Mouse (Mus musculus) E14TG2a.4 (cell line): ENCODE data around the gene Bcl2l15.
A peak's percentile ranks its signal among the peaks of the same experiment; 100 is the strongest.
"Not testable (repeated sequence)": the region's sequence is repeated elsewhere in the genome, so short reads cannot be mapped to it uniquely, and the experiment has no call there.

ENCODE experiments used
- H3K27me3 ChIP-seq: 2 replicates; pipeline ENCODE4 v1.6.1; 2014; ENCODE audit warnings: low read length, control low read depth; ENCODE audit not compliant: insufficient read depth
- H3K36me3 ChIP-seq: 2 replicates; pipeline ENCODE4 v1.6.1; 2014; ENCODE audit warnings: low read length, control low read depth; ENCODE audit not compliant: insufficient read depth
- H3K4me1 ChIP-seq: replicated peaks from 2 replicates; pipeline ENCODE4 v1.6.1; 2014; ENCODE audit warnings: low read depth, low read length, control low read depth
- H3K4me3 ChIP-seq: replicated peaks from 2 replicates; pipeline ENCODE4 v1.5.1; 2014; ENCODE audit warnings: mild to moderate bottlenecking, low read length
- H3K9me3 ChIP-seq: 2 replicates; pipeline ENCODE4 v1.6.1; 2014; ENCODE audit warnings: low read length, control low read depth
- CTCF ChIP-seq: conservative IDR thresholded peaks from 2 replicates; pipeline ENCODE4 v1.5.1; 2014; ENCODE audit warnings: low read length
- NANOG ChIP-seq: IDR thresholded peaks from 2 replicates; pipeline ENCODE4 v1.6.1; 2014; ENCODE audit warnings: borderline replicate concordance, low read length, mixed read lengths
- POU5F1 ChIP-seq: IDR thresholded peaks from 2 replicates; pipeline ENCODE4 v1.6.1; 2014; ENCODE audit warnings: low read length, borderline replicate concordance

The Bcl2l15 gene

GRCm38 (mm10) chr3:103832426-103832825 is at the start of gene Bcl2l15:
TSS of gene Bcl2l15 (plus strand) at chr3:103832601.
- peaks cover 2% of the 10 kb centered on the region; the same call in 1 of the 2 replicates for H3K4me1 ChIP-seq
- TF ChIP-seq CTCF = no peak
- no peak for TF ChIP-seq POU5F1
- TF ChIP-seq NANOG = no peak
- H3K4me3 ChIP-seq = no peak within 1 kb of the TSS
- no peaks in the 10 kb centered on the region for H3K27me3 ChIP-seq
- no peaks in the 10 kb centered on the region for H3K9me3 ChIP-seq
- H3K36me3 ChIP-seq = no peaks in the 10 kb centered on the region

- TF ChIP-seq CTCF (no peak), POU5F1 (no peak), NANOG (no peak)
- H3K4me3 ChIP-seq = no peak overlapping the region
- peaks cover 6% of the 10 kb centered on the region for H3K36me3 ChIP-seq
- no peaks in the 10 kb centered on the region for H3K9me3 ChIP-seq
- H3K4me1 ChIP-seq = peaks cover 77% of the 10 kb centered on the region
- H3K27me3 ChIP-seq = no peaks in the 10 kb centered on the region
Observed at GRCm38 (mm10) chr3:103782844-103783609, 49.4 kb upstream of the Bcl2l15 start.

- no peaks in the 10 kb centered on the region for H3K36me3 ChIP-seq
- peaks cover 74% of the 10 kb centered on the region for H3K4me1 ChIP-seq
- TF ChIP-seq CTCF = no peak
- no peak for TF ChIP-seq NANOG
- peak; percentile 16; the same call in 1 of the 2 replicates for TF ChIP-seq POU5F1
- no peak overlapping the region for H3K4me3 ChIP-seq
- H3K27me3 ChIP-seq = no peaks in the 10 kb centered on the region
- H3K9me3 ChIP-seq = no peaks in the 10 kb centered on the region
Observed at GRCm38 (mm10) chr3:103787225-103787624, 45.2 kb upstream of the Bcl2l15 start.

GRCm38 (mm10) chr3:103789096-103789495 is 43.3 kb upstream of the Bcl2l15 start:
- Histone ChIP-seq H3K4me3 (peak overlapping the region; percentile 92; the same call in 1 of the 2 replicates), H3K4me1 (peaks cover 60% of the 10 kb centered on the region), H3K36me3 (no peaks in the 10 kb centered on the region), H3K27me3 (no peaks in the 10 kb centered on the region), H3K9me3 (no peaks in the 10 kb centered on the region)
- TF ChIP-seq POU5F1 (no peak), CTCF (no peak), NANOG (no peak)

- peak overlapping the region; percentile 92 for H3K4me3 ChIP-seq
- 0 out of 2 replicates have a peak, but pooled peaks cover 2% of the 10 kb centered on the region for H3K27me3 ChIP-seq
- no peaks in the 10 kb centered on the region for H3K36me3 ChIP-seq
- peaks cover 53% of the 10 kb centered on the region for H3K4me1 ChIP-seq
- no peaks in the 10 kb centered on the region for H3K9me3 ChIP-seq
- TF ChIP-seq NANOG (no peak), CTCF (no peak), POU5F1 (no peak)
Observed at GRCm38 (mm10) chr3:103789891-103790345, 42.5 kb upstream of the Bcl2l15 start.

GRCm38 (mm10) chr3:103790346-103791145 is 41.9 kb upstream of the Bcl2l15 start:
- no peak for TF ChIP-seq NANOG
- TF ChIP-seq CTCF = no peak
- TF ChIP-seq POU5F1 = no peak
- H3K4me1 ChIP-seq = peaks cover 49% of the 10 kb centered on the region
- no peaks in the 10 kb centered on the region for H3K9me3 ChIP-seq
- H3K36me3 ChIP-seq = no peaks in the 10 kb centered on the region
- peak overlapping the region; percentile 92 for H3K4me3 ChIP-seq
- peaks cover 6% of the 10 kb centered on the region for H3K27me3 ChIP-seq

GRCm38 (mm10) chr3:103791230-103792110 is 40.9 kb upstream of the Bcl2l15 start, which contains the start of gene Hipk1:
TSS of gene Hipk1 (minus strand) at chr3:103791563.
- Histone ChIP-seq H3K4me1 (peaks cover 48% of the 10 kb centered on the region), H3K27me3 (peaks cover 13% of the 10 kb centered on the region), H3K9me3 (no peaks in the 10 kb centered on the region), H3K36me3 (no peaks in the 10 kb centered on the region), H3K4me3 (peak within 1 kb of the TSS; percentile 92)
- TF ChIP-seq CTCF = no peak
- TF ChIP-seq POU5F1 = no peak
- no peak for TF ChIP-seq NANOG

GRCm38 (mm10) chr3:103792111-103792406 is 40.3 kb upstream of the Bcl2l15 start:
- Histone ChIP-seq H3K4me1 (peaks cover 42% of the 10 kb centered on the region), H3K4me3 (peak overlapping the region; percentile 92), H3K27me3 (peaks cover 13% of the 10 kb centered on the region)
- H3K36me3 ChIP-seq, H3K9me3 ChIP-seq: not testable (repeated sequence)
